ENCODE assay signal across 7 mouse cellular contexts in genomic region chr7:139020884-139021283, GRCm38 (mm10).
DNase-seq lines count a peak whose midpoint lies in the region; ATAC-seq and TF ChIP-seq lines count a peak whose summit lies in the region.

No protein-coding gene starts in this region.

- peaks cover 18% of the 10 kb centered on the region for H3K4me1 ChIP-seq in midbrain, embryonic 10.5 days
- H3K4me1 ChIP-seq in midbrain, embryonic 16.5 days (ENCODE audit: control insufficient read depth, insufficient read depth, low read length): peaks cover 5% of the 10 kb centered on the region; the same call in 1 of the 2 replicates
- peaks cover 4% of the 10 kb centered on the region; the same call in 1 of the 2 replicates for H3K4me1 ChIP-seq in hindbrain, embryonic 12.5 days
- peaks cover 30% of the 10 kb centered on the region for H3K4me1 ChIP-seq in limb, embryonic 12.5 days (replicated peaks)
- H3K4me1 ChIP-seq in stomach, postnatal 0 days (replicated peaks; ENCODE audit: control insufficient read depth, insufficient read depth): no peaks in the 10 kb centered on the region

- H3K4me3 ChIP-seq in midbrain, embryonic 10.5 days: peak overlapping the region; percentile 47
- H3K4me3 ChIP-seq in midbrain, embryonic 16.5 days (ENCODE audit: low read depth, low read length): no peak overlapping the region
- no peak overlapping the region for H3K4me3 ChIP-seq in hindbrain, embryonic 12.5 days
- no peak overlapping the region for H3K4me3 ChIP-seq in limb, embryonic 12.5 days (replicated peaks)
- no peak overlapping the region for H3K4me3 ChIP-seq in stomach, postnatal 0 days (ENCODE audit: low read depth, low read length)
- no peak overlapping the region for H3K4me3 ChIP-seq in layer of hippocampus, adult 2 months

- H3K4me2 ChIP-seq in midbrain, embryonic 16.5 days (ENCODE audit: low read length): no peak overlapping the region; the same call in 1 of the 2 replicates
- peak overlapping the region; percentile 33 for H3K4me2 ChIP-seq in hindbrain, embryonic 12.5 days (replicated peaks)
- H3K4me2 ChIP-seq in limb, embryonic 12.5 days: peak overlapping the region; percentile 39
- H3K4me2 ChIP-seq in stomach, postnatal 0 days (replicated peaks; ENCODE audit: low read depth): peak overlapping the region; percentile 14; the same call in 1 of the 2 replicates

- TF ChIP-seq EP300 in stomach, postnatal 0 days (optimal IDR thresholded peaks at IDR 0.05): no peak

- no peaks in the 10 kb centered on the region for H3K9me3 ChIP-seq in midbrain, embryonic 10.5 days (replicated peaks)
- H3K9me3 ChIP-seq in midbrain, embryonic 16.5 days (replicated peaks; ENCODE audit: control insufficient read depth, low read length, poor library complexity, severe bottlenecking): no peaks in the 10 kb centered on the region
- H3K9me3 ChIP-seq in hindbrain, embryonic 12.5 days (replicated peaks): no peaks in the 10 kb centered on the region
- no peaks in the 10 kb centered on the region for H3K9me3 ChIP-seq in limb, embryonic 12.5 days
- H3K9me3 ChIP-seq in stomach, postnatal 0 days (ENCODE audit: control insufficient read depth, low read length): no peaks in the 10 kb centered on the region

- WGBS in midbrain, embryonic 10.5 days: 7% methylated on average over 20 of the region's 20 CpGs
- WGBS in midbrain, embryonic 16.5 days: 10% methylated on average over 17 of the region's 20 CpGs
- 10% methylated on average over 19 of the region's 20 CpGs for WGBS in hindbrain, embryonic 12.5 days
- WGBS in limb, embryonic 12.5 days: 7% methylated on average over 20 of the region's 20 CpGs
- WGBS in stomach, postnatal 0 days: 14% methylated on average over 14 of the region's 20 CpGs

- TF ChIP-seq CTCF in stomach, postnatal 0 days (IDR thresholded peaks at IDR 0.05; ENCODE audit: low read depth): no peak
- no peak for TF ChIP-seq CTCF in layer of hippocampus, adult 2 months (conservative IDR thresholded peaks at IDR 0.05)

- ATAC-seq in midbrain, embryonic 16.5 days: no peak
- no peak for ATAC-seq in hindbrain, embryonic 12.5 days (ENCODE audit: low FRiP score)
- no peak for ATAC-seq in limb, embryonic 12.5 days (ENCODE audit: insufficient number of reproducible peaks, insufficient read depth, low FRiP score, low TSS enrichment, low read depth)
- no peak for ATAC-seq in stomach, postnatal 0 days (ENCODE audit: low FRiP score, low TSS enrichment)

- no peak overlapping the region for H3K27ac ChIP-seq in midbrain, embryonic 10.5 days (replicated peaks)
- no peak overlapping the region for H3K27ac ChIP-seq in midbrain, embryonic 16.5 days (ENCODE audit: low read length)
- no peak overlapping the region for H3K27ac ChIP-seq in hindbrain, embryonic 12.5 days
- no peak overlapping the region for H3K27ac ChIP-seq in limb, embryonic 12.5 days
- no peak overlapping the region for H3K27ac ChIP-seq in stomach, postnatal 0 days (replicated peaks)
- no peak overlapping the region for H3K27ac ChIP-seq in layer of hippocampus, adult 2 months

- no peak overlapping the region for H3K9ac ChIP-seq in midbrain, embryonic 16.5 days (ENCODE audit: low read depth, low read length)
- no peak overlapping the region for H3K9ac ChIP-seq in hindbrain, embryonic 12.5 days
- H3K9ac ChIP-seq in limb, embryonic 12.5 days (replicated peaks): no peak overlapping the region
- H3K9ac ChIP-seq in stomach, postnatal 0 days (ENCODE audit: low read length): no peak overlapping the region

- H3K36me3 ChIP-seq in midbrain, embryonic 10.5 days: no peaks in the 10 kb centered on the region
- H3K36me3 ChIP-seq in midbrain, embryonic 16.5 days (ENCODE audit: control insufficient read depth, insufficient read depth, low read length): no peaks in the 10 kb centered on the region
- H3K36me3 ChIP-seq in hindbrain, embryonic 12.5 days: no peaks in the 10 kb centered on the region
- no peaks in the 10 kb centered on the region for H3K36me3 ChIP-seq in limb, embryonic 12.5 days
- H3K36me3 ChIP-seq in stomach, postnatal 0 days (ENCODE audit: control insufficient read depth, insufficient read depth, low read length): no peaks in the 10 kb centered on the region

- 0 out of 2 replicates have a peak, but pooled peaks cover 2% of the 10 kb centered on the region for H3K27me3 ChIP-seq in midbrain, embryonic 10.5 days (ENCODE audit: low read depth, poor library complexity, severe bottlenecking)
- H3K27me3 ChIP-seq in midbrain, embryonic 16.5 days (ENCODE audit: control insufficient read depth, insufficient read depth, low read depth, low read length): no peaks in the 10 kb centered on the region
- peaks cover 2% of the 10 kb centered on the region; the same call in 1 of the 2 replicates for H3K27me3 ChIP-seq in hindbrain, embryonic 12.5 days
- peaks cover 58% of the 10 kb centered on the region for H3K27me3 ChIP-seq in limb, embryonic 12.5 days
- H3K27me3 ChIP-seq in stomach, postnatal 0 days (ENCODE audit: control insufficient read depth, insufficient read depth, low read length): no peaks in the 10 kb centered on the region

- peak; percentile 15 for DNase-seq in midbrain, embryonic 10.5 days (ENCODE audit: low spot score)
- peak; percentile 18 for DNase-seq in stomach, postnatal 0 days (ENCODE audit: low spot score)
- DNase-seq in layer of hippocampus, adult 2 months (ENCODE audit: low spot score in 2 of 2): no peak
- no peak for DNase-seq in right cerebral cortex, postnatal 10 days (ENCODE audit: low spot score in 2 of 2)

Comparison
In these comparisons a context has a peak if more than half of its experiments do, and no peak if none do; other contexts are left out.
1. DNase-seq: peak in midbrain, embryonic 10.5 days (single experiment) and stomach, postnatal 0 days (single experiment); none in layer of hippocampus, adult 2 months (0 of 2) and right cerebral cortex, postnatal 10 days (0 of 2).